Mouse (Mus musculus) small intestine, adult 2 months (tissue): Measurements from ENCODE around the gene Ppp1r1b.

Experiments
- CTCF ChIP-seq: fragments of 200-500 bp; IDR thresholded peaks from 2 replicates; pipeline ENCODE4 v1.5.1; 2012; ENCODE audit warnings: low read depth, mild to moderate bottlenecking, control low read depth, inconsistent platforms, low read length, moderate library complexity, mixed read lengths; ENCODE audit not compliant: insufficient replicate concordance, insufficient read length; ENCODE audit errors: extremely low read depth
- POLR2A ChIP-seq: fragments of 200-500 bp; IDR thresholded peaks from 2 replicates; pipeline ENCODE4 v1.6.1; 2012; ENCODE audit warnings: low read depth, mild to moderate bottlenecking, control low read depth, inconsistent platforms, low read length, moderate library complexity

DNA sequence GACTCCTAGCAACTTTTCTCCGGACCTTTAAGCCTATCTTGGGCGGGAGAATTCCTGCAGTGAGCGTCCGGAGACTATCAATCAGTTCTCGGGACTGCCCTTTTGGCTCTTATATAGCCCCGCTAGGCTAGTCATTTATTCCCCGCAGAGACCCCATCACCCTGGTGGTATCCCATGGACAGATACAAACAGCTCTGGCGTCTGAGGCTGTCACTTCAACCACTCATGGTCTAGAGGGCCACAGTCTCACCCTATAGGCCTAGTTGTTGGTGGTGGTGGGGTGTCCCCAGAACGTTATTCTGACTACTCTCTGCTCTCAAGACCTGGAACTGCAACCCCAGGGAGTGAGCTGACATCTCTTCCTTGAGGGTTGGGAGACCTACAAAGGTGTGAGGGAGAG, 1.1 kb downstream of the Ppp1r1b start:
- TF ChIP-seq POLR2A (no peak), CTCF (no peak)
